Mouse (Mus musculus) midbrain, embryonic 12.5 days (tissue): ENCODE measurements around the gene Plce1. TPM values are rescaled to one million over a fixed set of nuclear protein-coding genes. Genes with fewer than 3 reads are reported as not detected.

Experiments
- ATAC-seq: fragments of 200-750 bp; cut with Nextera tagmentation; 2 replicates; pipeline ENCODE4 v1.8.0; 2017; ENCODE audit warnings: low read depth, moderate TSS enrichment, moderate library complexity; ENCODE audit not compliant: low FRiP score
- H3K27ac ChIP-seq: fragments of 300-500 bp; sonication (generic); replicated peaks from 2 replicates; pipeline ENCODE4 v1.5.1; 2016; ENCODE audit warnings: mild to moderate bottlenecking
- H3K27me3 ChIP-seq: fragments of 300-500 bp; sonication (generic); 2 replicates; pipeline ENCODE4 v1.6.1; 2016; ENCODE audit warnings: mild to moderate bottlenecking
- H3K36me3 ChIP-seq: fragments of 300-500 bp; sonication (generic); 2 replicates; pipeline ENCODE4 v1.6.1; 2016
- H3K4me1 ChIP-seq: fragments of 300-500 bp; sonication (generic); 2 replicates; pipeline ENCODE4 v1.6.1; 2016
- H3K4me2 ChIP-seq: fragments of 300-500 bp; sonication (generic); replicated peaks from 2 replicates; pipeline ENCODE4 v1.6.1; 2016; ENCODE audit warnings: mild to moderate bottlenecking, moderate library complexity
- H3K4me3 ChIP-seq: fragments of 300-500 bp; sonication (generic); 2 replicates; pipeline ENCODE4 v1.5.1; 2016; ENCODE audit warnings: mild to moderate bottlenecking
- H3K9ac ChIP-seq: fragments of 300-500 bp; sonication (generic); replicated peaks from 2 replicates; pipeline ENCODE4 v1.6.1; 2016; ENCODE audit warnings: mild to moderate bottlenecking, moderate library complexity
- H3K9me3 ChIP-seq: fragments of 300-500 bp; sonication (generic); 2 replicates; pipeline ENCODE4 v1.6.1; 2016; ENCODE audit warnings: mild to moderate bottlenecking
- WGBS: fragments of 180-500 bp; shearing (Covaris S2); methylation state at CpG from one replicate; pipeline ENCODE4 v1.1.7; 2016; 5-methylcytosine and 5-hydroxymethylcytosine counted together
- polyA plus RNA-seq: library from polyadenylated mRNA; unstranded; fragments of >200 nt; fragmentation: Nextera tagmentation; extraction: Ambion mirVana; gene quantifications from 2 replicates; pipeline ENCODE4 v1.2.1, GENCODE M21; 2016

Plce1 gene
- polyA plus RNA-seq, 1 experiment from 2014 or later = 6.4 TPM

DNA sequence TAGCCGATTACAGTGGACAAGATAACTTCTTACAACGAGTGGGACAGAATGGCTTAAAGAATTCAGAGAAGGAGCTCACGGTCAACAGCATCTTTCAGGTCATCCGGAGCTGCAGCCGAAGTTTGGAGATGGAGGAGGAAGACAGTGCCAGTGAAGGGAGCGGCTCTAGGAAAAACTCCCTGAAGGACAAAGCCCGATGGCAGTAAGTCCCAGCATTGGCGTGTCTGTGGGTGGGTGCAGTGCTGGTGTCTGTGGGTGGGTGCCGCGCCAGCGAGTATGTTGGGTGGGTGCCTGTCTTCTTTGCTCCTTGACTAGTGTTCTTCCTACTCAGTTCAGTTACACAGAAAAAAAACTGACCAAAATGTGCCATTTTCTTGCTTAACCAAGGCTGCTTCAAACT is 224.3 kb downstream of the Plce1 start:
- Histone ChIP-seq H3K27me3 (no peaks in the 10 kb centered on the region), H3K27ac (no peak overlapping the region), H3K4me1 (no peaks in the 10 kb centered on the region), H3K4me3 (no peak overlapping the region), H3K9ac (no peak overlapping the region), H3K36me3 (no peaks in the 10 kb centered on the region), H3K9me3 (no peaks in the 10 kb centered on the region), H3K4me2 (no peak overlapping the region)
- 88% methylated on average over 11 of the region's 11 CpGs for WGBS
- ATAC-seq = no peak

DNA sequence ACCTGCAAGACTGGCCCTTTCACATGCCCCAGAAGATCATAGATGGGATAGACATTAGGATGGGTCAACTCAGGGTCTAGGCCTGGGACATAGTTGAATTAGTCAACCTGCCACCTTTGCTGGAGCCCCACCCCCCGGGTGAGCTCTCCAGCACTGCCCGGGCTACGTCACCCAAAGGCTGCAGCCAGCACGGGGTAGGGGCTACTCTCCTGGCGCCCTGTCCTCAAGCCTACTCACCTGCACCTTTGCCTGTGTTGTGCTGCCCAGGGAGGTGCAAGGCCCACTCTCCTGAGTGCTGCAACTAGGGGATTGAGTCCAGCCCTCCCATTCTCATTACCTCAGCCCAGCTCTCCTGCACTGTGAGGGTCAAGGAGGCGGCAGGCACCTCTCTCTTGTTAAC is 225.5 kb downstream of the Plce1 start:
- 93% methylated on average over 6 of the region's 6 CpGs for WGBS
- Histone ChIP-seq H3K4me2 (no peak overlapping the region), H3K27ac (no peak overlapping the region), H3K9me3 (no peaks in the 10 kb centered on the region), H3K4me3 (no peak overlapping the region), H3K36me3 (no peaks in the 10 kb centered on the region), H3K4me1 (no peaks in the 10 kb centered on the region), H3K9ac (no peak overlapping the region), H3K27me3 (no peaks in the 10 kb centered on the region)
- no peak for ATAC-seq

DNA sequence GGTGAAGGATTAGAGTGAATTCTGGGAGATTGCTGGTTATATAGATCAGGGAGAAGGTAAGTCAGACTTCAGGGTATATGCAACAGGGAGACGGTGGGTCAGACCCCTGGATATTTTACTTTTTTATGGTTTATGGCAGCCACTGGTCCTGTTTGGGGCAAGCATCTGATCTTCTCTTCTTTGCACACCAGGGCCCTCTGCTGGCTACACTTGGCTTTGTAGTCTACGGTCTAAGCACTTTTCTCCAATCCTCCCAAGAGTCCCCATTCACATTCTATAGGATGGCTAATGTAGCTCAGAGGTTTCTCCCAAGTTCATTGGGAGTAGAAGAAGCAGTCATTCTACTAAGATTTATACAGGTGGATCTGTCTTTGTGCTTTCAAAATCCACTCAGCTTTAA is 228.5 kb downstream of the Plce1 start:
- ATAC-seq = no peak
- WGBS = 82% methylated on average over 2 of the region's 2 CpGs
- Histone ChIP-seq H3K36me3 (no peaks in the 10 kb centered on the region), H3K4me1 (no peaks in the 10 kb centered on the region), H3K27ac (no peak overlapping the region), H3K9me3 (no peaks in the 10 kb centered on the region), H3K9ac (no peak overlapping the region), H3K27me3 (no peaks in the 10 kb centered on the region), H3K4me3 (no peak overlapping the region), H3K4me2 (no peak overlapping the region)

DNA sequence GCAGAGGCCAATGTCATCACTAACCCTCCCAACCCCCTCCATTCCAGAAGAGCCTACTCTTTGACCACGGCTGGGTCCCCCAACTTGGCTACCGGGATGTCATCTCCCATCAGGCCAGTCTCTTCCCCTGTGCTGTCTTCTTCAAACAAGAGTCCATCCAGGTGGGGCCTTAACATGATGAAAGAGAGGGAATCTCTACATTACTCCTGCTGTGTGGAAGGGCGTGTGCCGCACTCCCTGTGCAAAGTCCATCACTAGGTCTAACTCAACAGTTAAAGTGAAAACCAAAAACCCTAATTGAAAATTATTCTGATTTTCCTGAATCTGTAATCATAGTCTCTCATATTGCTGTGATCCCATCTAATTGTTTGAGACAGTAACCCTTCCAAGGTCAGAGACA is 240.9 kb downstream of the Plce1 start:
- H3K27ac ChIP-seq = no peak overlapping the region
- H3K4me2 ChIP-seq = no peak overlapping the region
- H3K4me1 ChIP-seq = no peaks in the 10 kb centered on the region
- H3K4me3 ChIP-seq = no peak overlapping the region
- H3K27me3 ChIP-seq = no peaks in the 10 kb centered on the region; the same call in 1 of the 2 replicates
- H3K9ac ChIP-seq = no peak overlapping the region
- no peaks in the 10 kb centered on the region for H3K9me3 ChIP-seq
- peaks cover 3% of the 10 kb centered on the region; the same call in 1 of the 2 replicates for H3K36me3 ChIP-seq
- 92% methylated on average over 4 of the region's 4 CpGs for WGBS
- no peak for ATAC-seq

DNA sequence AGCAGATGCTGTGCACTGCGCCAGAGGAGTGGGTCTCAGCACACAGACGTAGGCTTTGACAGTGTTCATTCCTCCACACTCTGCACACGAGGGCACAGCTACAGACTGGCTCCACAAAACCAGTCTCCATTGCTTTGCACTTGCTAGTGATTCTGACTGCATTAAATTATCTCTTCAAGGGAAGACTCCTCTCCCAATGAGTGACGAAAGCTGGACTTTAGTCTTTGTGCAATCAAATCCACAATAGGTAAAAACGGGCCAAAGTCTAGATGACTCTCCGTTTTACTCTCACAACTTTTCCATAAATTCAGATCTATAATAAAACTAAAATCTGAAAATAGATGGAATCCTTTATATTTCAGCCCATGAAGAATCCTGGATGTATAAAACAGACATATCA is 242.1 kb downstream of the Plce1 start:
- Histone ChIP-seq H3K4me1 (no peaks in the 10 kb centered on the region), H3K36me3 (peaks cover 3% of the 10 kb centered on the region; the same call in 1 of the 2 replicates), H3K27me3 (no peaks in the 10 kb centered on the region; the same call in 1 of the 2 replicates), H3K4me2 (no peak overlapping the region), H3K27ac (no peak overlapping the region), H3K4me3 (no peak overlapping the region), H3K9ac (no peak overlapping the region), H3K9me3 (no peaks in the 10 kb centered on the region)
- ATAC-seq = no peak
- 92% methylated on average over 6 of the region's 6 CpGs for WGBS

DNA sequence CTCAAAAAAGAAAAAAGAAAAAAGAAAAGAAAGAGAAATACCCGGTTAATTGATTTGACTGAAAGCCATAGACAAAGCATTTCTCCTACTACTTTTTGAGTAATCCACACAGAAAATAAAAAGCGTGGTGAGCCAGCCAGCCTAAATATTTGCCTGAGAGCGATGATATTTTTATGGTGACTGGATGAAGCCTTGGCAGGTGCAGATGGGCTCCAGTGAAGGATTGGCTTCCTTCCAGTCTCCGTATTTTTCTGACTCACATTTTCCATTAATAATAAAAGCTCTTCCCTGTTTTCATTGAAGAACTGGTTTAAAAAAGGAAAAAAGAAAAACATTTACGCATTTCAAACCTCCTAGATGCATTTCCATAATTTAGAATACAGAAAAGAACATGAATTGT is 243.1 kb downstream of the Plce1 start:
- ATAC-seq = no peak

DNA sequence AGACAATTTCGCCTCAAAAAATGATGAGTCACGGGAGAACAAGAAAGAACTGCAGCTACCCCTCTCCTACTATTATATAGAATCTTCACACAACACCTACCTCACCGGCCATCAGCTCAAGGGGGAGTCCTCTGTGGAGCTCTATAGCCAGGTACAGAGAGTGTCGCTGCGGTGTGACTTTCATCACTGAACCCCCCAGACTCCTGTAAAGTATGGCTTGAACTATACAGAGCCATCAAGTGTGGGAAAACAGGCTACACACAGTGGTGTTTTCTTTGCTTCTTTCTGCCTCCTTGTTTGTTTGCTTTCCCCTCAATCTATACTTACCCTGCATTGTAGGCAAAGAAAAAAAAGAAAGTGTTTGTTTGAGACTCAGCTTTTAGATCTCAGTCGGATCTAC is 247.9 kb downstream of the Plce1 start:
- no peaks in the 10 kb centered on the region for H3K36me3 ChIP-seq
- no peak overlapping the region for H3K9ac ChIP-seq
- WGBS = 58% methylated on average over 6 of the region's 6 CpGs
- H3K4me1 ChIP-seq = no peaks in the 10 kb centered on the region
- H3K9me3 ChIP-seq = no peaks in the 10 kb centered on the region
- no peaks in the 10 kb centered on the region for H3K27me3 ChIP-seq
- no peak overlapping the region for H3K4me3 ChIP-seq
- no peak overlapping the region for H3K4me2 ChIP-seq
- peak; percentile 34; the same call in 1 of the 2 replicates for ATAC-seq
- H3K27ac ChIP-seq = 0 out of 2 replicates have a peak overlapping the region, but pooled peaks have one; percentile 22

More for the DNA sequence above, 243.1 kb downstream of the Plce1 start:
- Histone ChIP-seq H3K4me2 (no peak overlapping the region), H3K4me3 (no peak overlapping the region), H3K9ac (no peak overlapping the region), H3K36me3 (peaks cover 3% of the 10 kb centered on the region; the same call in 1 of the 2 replicates), H3K27me3 (no peaks in the 10 kb centered on the region; the same call in 1 of the 2 replicates), H3K4me1 (no peaks in the 10 kb centered on the region), H3K9me3 (no peaks in the 10 kb centered on the region), H3K27ac (no peak overlapping the region)
- 51% methylated on average over 5 of the region's 5 CpGs for WGBS

DNA sequence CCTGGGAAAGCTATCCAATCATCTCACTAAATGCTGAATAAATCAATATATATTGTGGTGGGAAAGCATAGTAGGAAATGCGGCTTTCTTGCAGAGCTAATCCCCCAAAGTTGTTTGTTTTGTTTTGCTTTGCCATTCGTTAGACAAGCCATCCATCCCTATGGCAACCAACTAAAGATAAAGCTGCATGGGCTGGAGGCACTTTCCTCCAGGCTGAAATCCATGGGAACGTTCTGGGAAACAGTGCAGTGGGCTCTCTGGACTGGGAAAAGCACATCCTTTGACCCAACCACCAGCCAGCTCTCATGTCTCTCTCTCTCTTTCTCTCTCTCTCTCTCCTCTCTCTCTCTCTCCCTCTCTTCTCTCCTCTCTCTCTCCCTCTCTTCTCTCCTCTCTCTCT is 248.4 kb downstream of the Plce1 start:
- no peak overlapping the region for H3K27ac ChIP-seq
- H3K4me1 ChIP-seq = no peaks in the 10 kb centered on the region
- ATAC-seq = peak; percentile 68; the same call in 1 of the 2 replicates
- H3K9ac ChIP-seq = no peak overlapping the region
- WGBS = 7% methylated on average over 3 of the region's 3 CpGs
- no peaks in the 10 kb centered on the region for H3K27me3 ChIP-seq
- H3K4me2 ChIP-seq = no peak overlapping the region
- no peak overlapping the region for H3K4me3 ChIP-seq
- no peaks in the 10 kb centered on the region for H3K36me3 ChIP-seq
- no peaks in the 10 kb centered on the region for H3K9me3 ChIP-seq

DNA sequence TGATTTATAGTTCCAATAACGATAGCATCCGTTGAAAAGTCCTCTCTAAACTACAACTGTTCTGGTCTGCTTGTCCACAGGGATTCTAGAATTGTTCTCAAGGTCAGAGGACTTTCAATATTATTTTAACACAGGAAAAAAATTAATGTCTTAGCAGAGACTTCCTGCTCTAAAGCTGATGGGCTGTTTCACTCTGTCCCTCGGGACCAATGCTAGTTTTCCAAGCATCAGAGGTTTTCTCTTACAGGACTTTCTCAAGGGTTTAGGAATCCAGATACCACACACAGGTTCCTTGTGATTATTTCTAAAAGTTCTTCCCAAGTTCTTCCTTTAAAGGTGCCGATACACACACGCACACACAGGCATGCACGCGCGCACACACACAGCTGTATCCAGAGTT is 263.6 kb downstream of the Plce1 start:
- no peak for ATAC-seq
- WGBS = 91% methylated on average over 8 of the region's 8 CpGs
- Histone ChIP-seq H3K36me3 (no peaks in the 10 kb centered on the region), H3K27ac (no peak overlapping the region), H3K4me3 (no peak overlapping the region), H3K9me3 (no peaks in the 10 kb centered on the region), H3K27me3 (no peaks in the 10 kb centered on the region), H3K4me1 (no peaks in the 10 kb centered on the region), H3K4me2 (no peak overlapping the region), H3K9ac (no peak overlapping the region)

DNA sequence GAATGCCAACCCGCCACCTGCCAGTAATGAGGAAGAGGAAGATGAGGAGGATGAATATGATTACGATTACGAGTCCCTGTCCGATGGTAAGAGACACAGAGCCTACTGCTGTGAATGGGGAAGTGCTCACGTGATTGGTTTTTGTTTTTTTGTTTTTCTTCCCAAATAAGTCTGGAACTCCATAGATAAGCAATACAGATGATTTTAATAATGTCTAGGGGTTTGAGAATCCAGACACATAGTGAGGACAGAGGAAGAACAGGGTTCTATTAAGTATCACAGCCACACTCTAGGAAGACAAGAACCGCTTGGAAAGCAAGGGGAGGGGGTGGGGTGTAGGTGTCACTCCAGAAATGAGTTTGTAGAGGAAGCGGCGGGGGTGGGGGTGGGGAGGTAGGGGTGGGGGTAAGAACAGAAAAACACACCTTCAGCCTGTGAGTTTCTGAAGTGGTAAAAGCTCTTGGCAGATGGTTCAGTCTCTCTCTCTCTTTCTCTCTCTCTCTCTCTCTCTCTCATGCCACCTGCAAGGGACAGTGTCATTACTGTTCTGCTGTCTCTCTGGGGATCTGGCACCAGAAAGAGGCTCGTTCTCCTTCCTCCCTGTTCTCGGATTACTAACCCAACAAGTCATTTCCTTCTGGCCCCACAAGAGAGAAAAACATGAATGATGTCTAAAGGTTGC is 265.0 kb downstream of the Plce1 start:
- 75% methylated on average over 10 of the region's 10 CpGs for WGBS
- Histone ChIP-seq H3K27ac (no peak overlapping the region), H3K36me3 (no peaks in the 10 kb centered on the region), H3K9me3 (no peaks in the 10 kb centered on the region), H3K4me1 (no peaks in the 10 kb centered on the region), H3K9ac (no peak overlapping the region), H3K27me3 (no peaks in the 10 kb centered on the region), H3K4me2 (no peak overlapping the region), H3K4me3 (no peak overlapping the region)
- no peak for ATAC-seq

DNA sequence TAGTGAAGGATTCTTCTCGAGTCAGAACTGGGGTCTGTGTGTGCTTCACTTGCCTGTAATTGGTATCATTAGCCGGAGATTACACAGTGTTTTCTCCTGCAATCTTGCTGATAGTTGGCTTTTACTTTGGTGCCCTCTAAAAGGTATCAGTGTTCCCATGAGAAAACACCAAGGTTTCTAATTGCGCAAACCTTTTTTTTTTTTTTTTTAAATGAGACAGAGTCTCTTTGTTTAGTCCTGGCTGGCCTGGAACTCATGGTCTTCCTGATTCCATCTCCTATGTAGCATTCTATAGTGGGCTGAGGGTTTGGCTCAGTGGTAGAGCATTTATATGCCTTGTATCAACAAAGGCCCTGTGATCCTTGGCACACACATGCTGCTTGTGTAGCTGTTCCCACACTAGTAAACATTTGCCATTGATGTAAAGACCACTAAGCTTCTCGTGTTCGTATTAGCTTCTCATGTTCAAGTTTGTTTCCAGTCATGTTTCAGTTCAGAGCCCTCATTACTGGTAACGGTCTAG is 265.6 kb downstream of the Plce1 start:
- Histone ChIP-seq H3K27me3 (no peaks in the 10 kb centered on the region), H3K4me2 (no peak overlapping the region), H3K9me3 (no peaks in the 10 kb centered on the region), H3K4me1 (no peaks in the 10 kb centered on the region), H3K4me3 (no peak overlapping the region), H3K27ac (no peak overlapping the region), H3K36me3 (no peaks in the 10 kb centered on the region), H3K9ac (no peak overlapping the region)
- 79% methylated on average over 6 of the region's 6 CpGs for WGBS
- ATAC-seq = no peak

DNA sequence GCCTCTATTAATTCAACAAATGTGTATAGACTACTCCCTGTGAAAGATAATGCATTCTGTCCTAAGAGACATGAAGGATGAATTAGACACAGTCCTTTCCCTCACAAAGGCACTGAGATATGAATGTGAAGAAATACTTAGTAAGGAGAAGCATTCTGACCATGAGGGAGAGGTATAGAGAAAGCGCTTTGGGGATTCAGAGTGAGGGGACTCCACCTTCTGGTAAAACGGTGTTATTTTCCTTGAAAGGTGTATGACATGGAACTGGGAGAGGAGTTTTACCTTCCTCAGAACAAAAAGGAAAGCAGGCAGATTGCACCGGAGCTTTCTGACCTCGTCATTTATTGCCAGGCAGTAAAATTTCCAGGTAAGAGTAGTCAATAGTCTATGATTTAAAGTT is 269.3 kb downstream of the Plce1 start:
- Histone ChIP-seq H3K4me3 (no peak overlapping the region), H3K27me3 (no peaks in the 10 kb centered on the region), H3K27ac (no peak overlapping the region), H3K9me3 (no peaks in the 10 kb centered on the region), H3K4me2 (no peak overlapping the region), H3K4me1 (no peaks in the 10 kb centered on the region), H3K36me3 (no peaks in the 10 kb centered on the region), H3K9ac (no peak overlapping the region)
- 63% methylated on average over 4 of the region's 4 CpGs for WGBS
- no peak for ATAC-seq

DNA sequence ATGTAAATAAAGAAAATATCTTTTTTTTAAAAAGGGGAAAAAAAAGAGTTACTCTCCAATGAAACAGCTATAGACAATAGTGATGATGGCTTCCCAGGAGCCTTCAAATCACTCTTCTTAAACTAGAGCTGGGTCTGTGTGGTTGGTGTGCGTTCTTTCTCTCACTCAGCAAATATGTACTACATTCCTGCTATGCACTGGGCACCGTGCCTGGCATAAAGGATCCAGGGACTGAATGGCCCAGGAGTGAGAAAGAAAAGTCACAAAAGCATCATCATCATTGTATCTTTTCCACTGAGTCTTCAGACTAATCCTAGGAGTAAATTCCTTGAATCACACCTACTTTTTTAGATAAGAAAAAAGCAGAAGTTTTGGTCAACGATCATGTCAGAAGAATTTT is 276.3 kb downstream of the Plce1 start:
- H3K4me2 ChIP-seq = no peak overlapping the region
- H3K9ac ChIP-seq = no peak overlapping the region
- 83% methylated on average over 3 of the region's 3 CpGs for WGBS
- H3K9me3 ChIP-seq = no peaks in the 10 kb centered on the region
- no peaks in the 10 kb centered on the region for H3K27me3 ChIP-seq
- H3K36me3 ChIP-seq = no peaks in the 10 kb centered on the region
- no peak overlapping the region for H3K4me3 ChIP-seq
- H3K4me1 ChIP-seq = no peaks in the 10 kb centered on the region
- ATAC-seq = no peak
- no peak overlapping the region for H3K27ac ChIP-seq
